Mouse (Mus musculus) bone marrow, adult 2 months (tissue): ENCODE data around the gene Pvr.

Experiments used
- CTCF ChIP-seq: fragments of 200-500 bp; IDR thresholded peaks from 2 replicates; pipeline ENCODE4 v1.5.1; 2011; ENCODE audit warnings: low read length, control low read depth; ENCODE audit not compliant: control insufficient read depth, insufficient read depth
- POLR2A ChIP-seq: fragments of 200-500 bp; IDR thresholded peaks from 2 replicates; pipeline ENCODE4 v1.6.1; 2011; ENCODE audit warnings: low read depth, mild to moderate bottlenecking, control low read depth, low read length, borderline replicate concordance; ENCODE audit not compliant: control insufficient read depth

DNA sequence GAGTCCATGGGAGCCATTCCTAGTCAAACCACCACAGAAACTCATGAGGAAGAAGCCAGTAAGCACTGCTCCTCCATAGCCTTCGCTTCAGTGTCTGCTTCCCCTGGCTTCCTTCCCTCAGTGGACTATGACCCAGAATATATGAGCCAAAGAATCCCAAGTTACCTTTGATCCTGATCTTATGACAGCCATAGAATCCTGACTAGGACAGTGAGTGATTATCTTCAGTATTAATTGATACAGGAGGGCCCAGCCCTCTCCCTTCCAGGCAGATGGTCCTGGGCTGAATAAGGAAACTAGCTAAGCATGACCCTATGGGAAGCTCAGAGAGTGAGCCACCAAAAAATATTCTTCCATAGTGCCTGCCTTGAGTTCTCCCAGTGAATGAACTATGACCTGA lies 41.5 kb upstream of the Pvr start:
- TF ChIP-seq POLR2A, result no peak
- TF ChIP-seq CTCF, result no peak
